Mouse (Mus musculus): ENCODE results near the gene Lpp. TPM values are rescaled to one million over a fixed set of nuclear protein-coding genes. Genes with fewer than 3 reads are reported as not detected.

Gene Lpp
- polyA plus RNA-seq, 1 experiment from 2014 or later, result 10.9 TPM

- Histone ChIP-seq H3K9ac (ENCODE audit: low read depth, low read length) (no peak overlapping the region), H3K4me1 (ENCODE audit: control insufficient read depth, insufficient read depth, low read depth, low read length) (no peaks in the 10 kb centered on the region), H3K4me2 (ENCODE audit: low read length) (no peak overlapping the region), H3K27ac (ENCODE audit: low read depth, low read length) (no peak overlapping the region), H3K9me3 (ENCODE audit: control insufficient read depth, low read length) (no peaks in the 10 kb centered on the region), H3K4me3 (ENCODE audit: low read length) (no peak overlapping the region), H3K36me3 (ENCODE audit: control insufficient read depth, insufficient read depth, low read length) (no peaks in the 10 kb centered on the region), H3K27me3 (replicated peaks; ENCODE audit: control insufficient read depth, insufficient read depth, low read length) (no peaks in the 10 kb centered on the region)
- no peak for ATAC-seq
- WGBS, result 78% methylated on average over 4 of the region's 4 CpGs
Measured at GRCm38 (mm10) chr16:24428055-24428454, 34.7 kb downstream of the Lpp start.

- whole genome bisulfite sequencing, result 79% methylated on average over 4 of the region's 4 CpGs
- ATAC-seq, result no peak
Measured at GRCm38 (mm10) chr16:24428742-24429141, 35.4 kb downstream of the Lpp start.

GRCm38 (mm10) chr16:24429691-24430090, 36.4 kb downstream of the Lpp start:
- H3K4me1 ChIP-seq (ENCODE audit: control insufficient read depth, insufficient read depth, low read depth, low read length), result peaks cover 4% of the 10 kb centered on the region
- no peak for ATAC-seq
- no peaks in the 10 kb centered on the region for H3K27me3 ChIP-seq (replicated peaks; ENCODE audit: control insufficient read depth, insufficient read depth, low read length)
- no peaks in the 10 kb centered on the region for H3K9me3 ChIP-seq (ENCODE audit: control insufficient read depth, low read length)
- no peak overlapping the region for H3K4me2 ChIP-seq (ENCODE audit: low read length)
- WGBS, result 71% methylated on average over 5 of the region's 5 CpGs
- H3K9ac ChIP-seq (ENCODE audit: low read depth, low read length), result no peak overlapping the region
- no peak overlapping the region for H3K27ac ChIP-seq (ENCODE audit: low read depth, low read length)
- no peak overlapping the region for H3K4me3 ChIP-seq (ENCODE audit: low read length)
- H3K36me3 ChIP-seq (ENCODE audit: control insufficient read depth, insufficient read depth, low read length), result no peaks in the 10 kb centered on the region

More at GRCm38 (mm10) chr16:24428742-24429141, 35.4 kb downstream of the Lpp start:
- H3K4me2 ChIP-seq (ENCODE audit: low read length), result no peak overlapping the region
- H3K4me3 ChIP-seq (ENCODE audit: low read length), result no peak overlapping the region
- H3K27me3 ChIP-seq (replicated peaks; ENCODE audit: control insufficient read depth, insufficient read depth, low read length), result no peaks in the 10 kb centered on the region
- H3K4me1 ChIP-seq (ENCODE audit: control insufficient read depth, insufficient read depth, low read depth, low read length), result no peaks in the 10 kb centered on the region
- no peak overlapping the region for H3K9ac ChIP-seq (ENCODE audit: low read depth, low read length)
- no peaks in the 10 kb centered on the region for H3K9me3 ChIP-seq (ENCODE audit: control insufficient read depth, low read length)
- no peak overlapping the region for H3K27ac ChIP-seq (ENCODE audit: low read depth, low read length)
- H3K36me3 ChIP-seq (ENCODE audit: control insufficient read depth, insufficient read depth, low read length), result no peaks in the 10 kb centered on the region

- Histone ChIP-seq H3K36me3 (ENCODE audit: control insufficient read depth, insufficient read depth, low read length) (no peaks in the 10 kb centered on the region), H3K27me3 (replicated peaks; ENCODE audit: control insufficient read depth, insufficient read depth, low read length) (no peaks in the 10 kb centered on the region), H3K4me3 (ENCODE audit: low read length) (no peak overlapping the region), H3K4me1 (ENCODE audit: control insufficient read depth, insufficient read depth, low read depth, low read length) (peaks cover 12% of the 10 kb centered on the region), H3K27ac (ENCODE audit: low read depth, low read length) (no peak overlapping the region), H3K4me2 (ENCODE audit: low read length) (no peak overlapping the region), H3K9ac (ENCODE audit: low read depth, low read length) (no peak overlapping the region), H3K9me3 (ENCODE audit: control insufficient read depth, low read length) (no peaks in the 10 kb centered on the region)
- ATAC-seq, result no peak
- WGBS, result 82% methylated on average over 1 of the region's 1 CpGs
Measured at GRCm38 (mm10) chr16:24431808-24432207, 38.5 kb downstream of the Lpp start.

- no peak; the same call in 1 of the 2 replicates for ATAC-seq
- no peak overlapping the region for H3K9ac ChIP-seq (ENCODE audit: low read depth, low read length)
- WGBS, result 36% methylated on average over 7 of the region's 7 CpGs
Measured at GRCm38 (mm10) chr16:24433563-24433962, 40.3 kb downstream of the Lpp start.

GRCm38 (mm10) chr16:24434026-24434425, 40.7 kb downstream of the Lpp start:
- H3K27ac ChIP-seq (ENCODE audit: low read depth, low read length), result no peak overlapping the region
- no peak for ATAC-seq

More at GRCm38 (mm10) chr16:24433563-24433962, 40.3 kb downstream of the Lpp start:
- Histone ChIP-seq H3K27me3 (replicated peaks; ENCODE audit: control insufficient read depth, insufficient read depth, low read length) (no peaks in the 10 kb centered on the region), H3K4me1 (ENCODE audit: control insufficient read depth, insufficient read depth, low read depth, low read length) (peaks cover 12% of the 10 kb centered on the region), H3K27ac (ENCODE audit: low read depth, low read length) (no peak overlapping the region), H3K4me3 (ENCODE audit: low read length) (no peak overlapping the region), H3K9me3 (ENCODE audit: control insufficient read depth, low read length) (no peaks in the 10 kb centered on the region), H3K4me2 (ENCODE audit: low read length) (no peak overlapping the region), H3K36me3 (ENCODE audit: control insufficient read depth, insufficient read depth, low read length) (no peaks in the 10 kb centered on the region)

GRCm38 (mm10) chr16:24434531-24435114, 41.3 kb downstream of the Lpp start:
- ATAC-seq, result peak; percentile 54
- H3K27me3 ChIP-seq (replicated peaks; ENCODE audit: control insufficient read depth, insufficient read depth, low read length), result no peaks in the 10 kb centered on the region
- H3K27ac ChIP-seq (ENCODE audit: low read depth, low read length), result peak overlapping the region; percentile 37
- H3K9ac ChIP-seq (ENCODE audit: low read depth, low read length), result no peak overlapping the region
- H3K4me3 ChIP-seq (ENCODE audit: low read length), result no peak overlapping the region
- peaks cover 12% of the 10 kb centered on the region for H3K4me1 ChIP-seq (ENCODE audit: control insufficient read depth, insufficient read depth, low read depth, low read length)
- no peaks in the 10 kb centered on the region for H3K9me3 ChIP-seq (ENCODE audit: control insufficient read depth, low read length)
- H3K36me3 ChIP-seq (ENCODE audit: control insufficient read depth, insufficient read depth, low read length), result no peaks in the 10 kb centered on the region
- 39% methylated on average over 7 of the region's 7 CpGs for WGBS
- H3K4me2 ChIP-seq (ENCODE audit: low read length), result 0 out of 2 replicates have a peak overlapping the region, but pooled peaks have one; percentile 2

More at GRCm38 (mm10) chr16:24434026-24434425, 40.7 kb downstream of the Lpp start:
- Histone ChIP-seq H3K9ac (ENCODE audit: low read depth, low read length) (no peak overlapping the region), H3K9me3 (ENCODE audit: control insufficient read depth, low read length) (no peaks in the 10 kb centered on the region), H3K27me3 (replicated peaks; ENCODE audit: control insufficient read depth, insufficient read depth, low read length) (no peaks in the 10 kb centered on the region), H3K4me3 (ENCODE audit: low read length) (no peak overlapping the region), H3K4me2 (ENCODE audit: low read length) (no peak overlapping the region), H3K36me3 (ENCODE audit: control insufficient read depth, insufficient read depth, low read length) (no peaks in the 10 kb centered on the region), H3K4me1 (ENCODE audit: control insufficient read depth, insufficient read depth, low read depth, low read length) (peaks cover 12% of the 10 kb centered on the region)
- 77% methylated on average over 7 of the region's 7 CpGs for WGBS

GRCm38 (mm10) chr16:24435115-24435553, 41.8 kb downstream of the Lpp start:
- peak; percentile 31 for ATAC-seq
- peaks cover 12% of the 10 kb centered on the region for H3K4me1 ChIP-seq (ENCODE audit: control insufficient read depth, insufficient read depth, low read depth, low read length)
- 43% methylated on average over 6 of the region's 6 CpGs for WGBS
- no peak overlapping the region for H3K4me2 ChIP-seq (ENCODE audit: low read length)
- H3K9me3 ChIP-seq (ENCODE audit: control insufficient read depth, low read length), result no peaks in the 10 kb centered on the region
- no peaks in the 10 kb centered on the region for H3K27me3 ChIP-seq (replicated peaks; ENCODE audit: control insufficient read depth, insufficient read depth, low read length)
- H3K27ac ChIP-seq (ENCODE audit: low read depth, low read length), result no peak overlapping the region; the same call in 1 of the 2 replicates
- H3K4me3 ChIP-seq (ENCODE audit: low read length), result no peak overlapping the region
- H3K36me3 ChIP-seq (ENCODE audit: control insufficient read depth, insufficient read depth, low read length), result no peaks in the 10 kb centered on the region
- H3K9ac ChIP-seq (ENCODE audit: low read depth, low read length), result 0 out of 2 replicates have a peak overlapping the region, but pooled peaks have one; percentile 6

- no peaks in the 10 kb centered on the region for H3K36me3 ChIP-seq (ENCODE audit: control insufficient read depth, insufficient read depth, low read length)
Measured at GRCm38 (mm10) chr16:24438438-24438837, 45.1 kb downstream of the Lpp start.

More at GRCm38 (mm10) chr16:24438438-24438837, 45.1 kb downstream of the Lpp start:
- 79% methylated on average over 4 of the region's 4 CpGs for WGBS
- H3K9me3 ChIP-seq (ENCODE audit: control insufficient read depth, low read length), result no peaks in the 10 kb centered on the region
- H3K4me3 ChIP-seq (ENCODE audit: low read length), result no peak overlapping the region
- H3K27me3 ChIP-seq (replicated peaks; ENCODE audit: control insufficient read depth, insufficient read depth, low read length), result no peaks in the 10 kb centered on the region
- H3K27ac ChIP-seq (ENCODE audit: low read depth, low read length), result no peak overlapping the region
- ATAC-seq, result no peak
- no peak overlapping the region for H3K4me2 ChIP-seq (ENCODE audit: low read length)
- H3K4me1 ChIP-seq (ENCODE audit: control insufficient read depth, insufficient read depth, low read depth, low read length), result peaks cover 12% of the 10 kb centered on the region
- H3K9ac ChIP-seq (ENCODE audit: low read depth, low read length), result no peak overlapping the region
